Mouse (Mus musculus): ENCODE data around the gene Nat8f1. TPM values are rescaled to one million over a fixed set of nuclear protein-coding genes. Genes with fewer than 3 reads are reported as not detected.
A peak's percentile ranks its signal among the peaks of the same experiment; 100 is the strongest.
"Not testable (repeated sequence)": the region's sequence is repeated elsewhere in the genome, so short reads cannot be mapped to it uniquely, and the experiment has no call there.

The Nat8f1 gene
- polyA plus RNA-seq, 1 experiment from 2014 or later, result 6.2 TPM

- WGBS, result 85% methylated on average over 8 of the region's 8 CpGs
- Histone ChIP-seq H3K4me1 (ENCODE audit: control insufficient read depth, insufficient read depth, low read length) (no peaks in the 10 kb centered on the region), H3K27me3 (ENCODE audit: control insufficient read depth, insufficient read depth, low read length) (no peaks in the 10 kb centered on the region), H3K27ac (ENCODE audit: low read depth, low read length) (no peak overlapping the region), H3K9me3 (ENCODE audit: control insufficient read depth, low read length) (no peaks in the 10 kb centered on the region), H3K4me3 (ENCODE audit: low read depth, low read length) (no peak overlapping the region), H3K36me3 (ENCODE audit: control insufficient read depth, insufficient read depth, low read length) (no peaks in the 10 kb centered on the region), H3K9ac (ENCODE audit: low read length) (no peak overlapping the region), H3K4me2 (no peak overlapping the region)
- ATAC-seq (ENCODE audit: low FRiP score), result no peak
- DNase-seq (ENCODE audit: low spot score, missing footprints), result no peak
Measured at GRCm38 (mm10) chr6:85934047-85934446, 18.6 kb upstream of the Nat8f1 start.

- DNase-seq (ENCODE audit: low spot score, missing footprints), result no peak
- Histone ChIP-seq H3K4me3 (ENCODE audit: low read depth, low read length) (no peak overlapping the region), H3K4me2 (no peak overlapping the region), H3K9ac (ENCODE audit: low read length) (no peak overlapping the region), H3K27ac (ENCODE audit: low read depth, low read length) (no peak overlapping the region), H3K27me3 (ENCODE audit: control insufficient read depth, insufficient read depth, low read length) (no peaks in the 10 kb centered on the region), H3K9me3 (ENCODE audit: control insufficient read depth, low read length) (no peaks in the 10 kb centered on the region), H3K4me1 (ENCODE audit: control insufficient read depth, insufficient read depth, low read length) (no peaks in the 10 kb centered on the region), H3K36me3 (ENCODE audit: control insufficient read depth, insufficient read depth, low read length) (0 out of 2 replicates have a peak, but pooled peaks cover 2% of the 10 kb centered on the region)
- ATAC-seq (ENCODE audit: low FRiP score), result no peak
- WGBS, result 81% methylated on average over 1 of the region's 1 CpGs
Measured at GRCm38 (mm10) chr6:85929312-85929711, 13.8 kb upstream of the Nat8f1 start.

GRCm38 (mm10) chr6:85927476-85928464 lies 12.3 kb upstream of the Nat8f1 start:
- WGBS, result 94% methylated on average over 9 of the region's 9 CpGs
- ATAC-seq (ENCODE audit: low FRiP score) (no peak), DNase-seq (ENCODE audit: low spot score, missing footprints) (peak; percentile 53)
- Histone ChIP-seq H3K36me3 (ENCODE audit: control insufficient read depth, insufficient read depth, low read length) (0 out of 2 replicates have a peak, but pooled peaks cover 2% of the 10 kb centered on the region), H3K9ac (ENCODE audit: low read length) (no peak overlapping the region), H3K27ac (ENCODE audit: low read depth, low read length) (no peak overlapping the region), H3K27me3 (ENCODE audit: control insufficient read depth, insufficient read depth, low read length) (no peaks in the 10 kb centered on the region), H3K4me3 (ENCODE audit: low read depth, low read length) (no peak overlapping the region), H3K4me1 (ENCODE audit: control insufficient read depth, insufficient read depth, low read length) (no peaks in the 10 kb centered on the region), H3K4me2 (no peak overlapping the region), H3K9me3 (ENCODE audit: control insufficient read depth, low read length) (no peaks in the 10 kb centered on the region)

- Histone ChIP-seq H3K4me1 (ENCODE audit: control insufficient read depth, insufficient read depth, low read length) (no peaks in the 10 kb centered on the region), H3K27me3 (ENCODE audit: control insufficient read depth, insufficient read depth, low read length) (no peaks in the 10 kb centered on the region), H3K4me3 (ENCODE audit: low read depth, low read length) (no peak overlapping the region), H3K9ac (ENCODE audit: low read length) (no peak overlapping the region), H3K36me3 (ENCODE audit: control insufficient read depth, insufficient read depth, low read length) (peaks cover 2% of the 10 kb centered on the region; the same call in 1 of the 2 replicates), H3K4me2 (no peak overlapping the region), H3K27ac (ENCODE audit: low read depth, low read length) (no peak overlapping the region), H3K9me3 (ENCODE audit: control insufficient read depth, low read length) (no peaks in the 10 kb centered on the region)
- WGBS, result 98% methylated on average over 1 of the region's 1 CpGs
- no peak for DNase-seq (ENCODE audit: low spot score, missing footprints)
- ATAC-seq (ENCODE audit: low FRiP score), result no peak
Measured at GRCm38 (mm10) chr6:85926709-85927108, 11.2 kb upstream of the Nat8f1 start.

GRCm38 (mm10) chr6:85923643-85924042 lies 8.2 kb upstream of the Nat8f1 start:
- no peak overlapping the region for H3K27ac ChIP-seq (ENCODE audit: low read depth, low read length)
- H3K4me2 ChIP-seq, result no peak overlapping the region
- H3K4me3 ChIP-seq (ENCODE audit: low read depth, low read length), result no peak overlapping the region
- H3K36me3 ChIP-seq (ENCODE audit: control insufficient read depth, insufficient read depth, low read length), result peaks cover 2% of the 10 kb centered on the region; the same call in 1 of the 2 replicates
- no peaks in the 10 kb centered on the region for H3K27me3 ChIP-seq (ENCODE audit: control insufficient read depth, insufficient read depth, low read length)
- no peaks in the 10 kb centered on the region for H3K4me1 ChIP-seq (ENCODE audit: control insufficient read depth, insufficient read depth, low read length)
- no peak overlapping the region for H3K9ac ChIP-seq (ENCODE audit: low read length)
- H3K9me3 ChIP-seq (ENCODE audit: control insufficient read depth, low read length), result no peaks in the 10 kb centered on the region
- WGBS, result 93% methylated on average over 1 of the region's 1 CpGs
- ATAC-seq (ENCODE audit: low FRiP score) (no peak), DNase-seq (ENCODE audit: low spot score, missing footprints) (no peak)

- DNase-seq (ENCODE audit: low spot score, missing footprints) (no peak), ATAC-seq (ENCODE audit: low FRiP score) (no peak)
- no peaks in the 10 kb centered on the region for H3K9me3 ChIP-seq (ENCODE audit: control insufficient read depth, low read length)
- no peak overlapping the region for H3K4me2 ChIP-seq
- no peaks in the 10 kb centered on the region; the same call in 1 of the 2 replicates for H3K36me3 ChIP-seq (ENCODE audit: control insufficient read depth, insufficient read depth, low read length)
- H3K9ac ChIP-seq (ENCODE audit: low read length), result no peak overlapping the region
- H3K27me3 ChIP-seq (ENCODE audit: control insufficient read depth, insufficient read depth, low read length), result no peaks in the 10 kb centered on the region
- peaks cover 6% of the 10 kb centered on the region; the same call in 1 of the 2 replicates for H3K4me1 ChIP-seq (ENCODE audit: control insufficient read depth, insufficient read depth, low read length)
- H3K27ac ChIP-seq (ENCODE audit: low read depth, low read length), result no peak overlapping the region
- no peak overlapping the region for H3K4me3 ChIP-seq (ENCODE audit: low read depth, low read length)
- 93% methylated on average over 4 of the region's 4 CpGs for WGBS
Measured at GRCm38 (mm10) chr6:85919401-85919800, 3.9 kb upstream of the Nat8f1 start.

GRCm38 (mm10) chr6:85918341-85918740 lies 2.9 kb upstream of the Nat8f1 start:
- not testable (repeated sequence) for H3K4me2 ChIP-seq; H3K36me3 ChIP-seq (ENCODE audit: control insufficient read depth, insufficient read depth, low read length); H3K27ac ChIP-seq (ENCODE audit: low read depth, low read length); H3K4me3 ChIP-seq (ENCODE audit: low read depth, low read length); DNase-seq (ENCODE audit: low spot score, missing footprints); H3K4me1 ChIP-seq (ENCODE audit: control insufficient read depth, insufficient read depth, low read length); H3K27me3 ChIP-seq (ENCODE audit: control insufficient read depth, insufficient read depth, low read length); H3K9me3 ChIP-seq (ENCODE audit: control insufficient read depth, low read length); H3K9ac ChIP-seq (ENCODE audit: low read length); ATAC-seq (ENCODE audit: low FRiP score)
- 96% methylated on average over 3 of the region's 3 CpGs for WGBS

GRCm38 (mm10) chr6:85916596-85916995 lies 1.1 kb upstream of the Nat8f1 start:
- Histone ChIP-seq H3K9ac (ENCODE audit: low read length) (peak overlapping the region; percentile 77), H3K4me3 (ENCODE audit: low read depth, low read length) (peak overlapping the region; percentile 58), H3K4me2 (peak overlapping the region; percentile 91), H3K9me3 (ENCODE audit: control insufficient read depth, low read length) (no peaks in the 10 kb centered on the region), H3K27ac (ENCODE audit: low read depth, low read length) (no peak overlapping the region), H3K36me3 (ENCODE audit: control insufficient read depth, insufficient read depth, low read length) (no peaks in the 10 kb centered on the region; the same call in 1 of the 2 replicates), H3K4me1 (ENCODE audit: control insufficient read depth, insufficient read depth, low read length) (peaks cover 6% of the 10 kb centered on the region; the same call in 1 of the 2 replicates), H3K27me3 (ENCODE audit: control insufficient read depth, insufficient read depth, low read length) (no peaks in the 10 kb centered on the region)
- 79% methylated on average over 6 of the region's 6 CpGs for WGBS
- no peak for ATAC-seq (ENCODE audit: low FRiP score)
- DNase-seq (ENCODE audit: low spot score, missing footprints), result no peak

GRCm38 (mm10) chr6:85915141-85915538 lies 347 bp downstream of the Nat8f1 start:
- no peaks in the 10 kb centered on the region for H3K27me3 ChIP-seq (ENCODE audit: control insufficient read depth, insufficient read depth, low read length)

More at GRCm38 (mm10) chr6:85915141-85915538, 347 bp downstream of the Nat8f1 start:
- H3K4me1 ChIP-seq (ENCODE audit: control insufficient read depth, insufficient read depth, low read length), result peaks cover 6% of the 10 kb centered on the region; the same call in 1 of the 2 replicates
- H3K4me3 ChIP-seq (ENCODE audit: low read depth, low read length), result peak overlapping the region; percentile 58
- 6% methylated on average over 11 of the region's 11 CpGs for WGBS
- H3K9ac ChIP-seq (ENCODE audit: low read length), result peak overlapping the region; percentile 77
- ATAC-seq (ENCODE audit: low FRiP score) (no peak; the same call in 1 of the 2 replicates), DNase-seq (ENCODE audit: low spot score, missing footprints) (no peak)
- no peaks in the 10 kb centered on the region for H3K36me3 ChIP-seq (ENCODE audit: control insufficient read depth, insufficient read depth, low read length)
- peak overlapping the region; percentile 30; the same call in 1 of the 2 replicates for H3K27ac ChIP-seq (ENCODE audit: low read depth, low read length)
- no peaks in the 10 kb centered on the region for H3K9me3 ChIP-seq (ENCODE audit: control insufficient read depth, low read length)
- H3K4me2 ChIP-seq, result peak overlapping the region; percentile 91
